Mouse (Mus musculus) midbrain, embryonic 15.5 days (tissue): Measurements from ENCODE around the gene Nsl1. TPM values are rescaled to one million over a fixed set of nuclear protein-coding genes. Genes with fewer than 3 reads are reported as not detected.

Experiments used
- ATAC-seq: fragments of 200-750 bp; cut with Nextera tagmentation; replicated peaks from 2 replicates; pipeline ENCODE4 v1.8.0; 2017; ENCODE audit warnings: moderate TSS enrichment
- H3K27ac ChIP-seq: fragments of 300-500 bp; sonication (generic); 2 replicates; pipeline ENCODE4 v1.5.1; 2015; ENCODE audit warnings: mild to moderate bottlenecking, inconsistent platforms
- H3K27me3 ChIP-seq: fragments of 300-500 bp; sonication (generic); replicated peaks from 2 replicates; pipeline ENCODE4 v1.6.1; 2015; ENCODE audit warnings: inconsistent platforms
- H3K36me3 ChIP-seq: fragments of 300-500 bp; sonication (generic); replicated peaks from 2 replicates; pipeline ENCODE4 v1.6.1; 2015; ENCODE audit warnings: inconsistent platforms
- H3K4me1 ChIP-seq: fragments of 300-500 bp; sonication (generic); 2 replicates; pipeline ENCODE4 v1.6.1; 2015; ENCODE audit warnings: inconsistent platforms
- H3K4me2 ChIP-seq: fragments of 300-500 bp; sonication (generic); 2 replicates; pipeline ENCODE4 v1.6.1; 2015; ENCODE audit warnings: inconsistent platforms, mild to moderate bottlenecking, moderate library complexity
- H3K4me3 ChIP-seq: fragments of 300-500 bp; sonication (generic); 2 replicates; pipeline ENCODE4 v1.5.1; 2015; ENCODE audit warnings: mild to moderate bottlenecking, inconsistent platforms
- H3K9ac ChIP-seq: fragments of 300-500 bp; sonication (generic); 2 replicates; pipeline ENCODE4 v1.6.1; 2015; ENCODE audit warnings: mild to moderate bottlenecking, inconsistent platforms
- H3K9me3 ChIP-seq: fragments of 300-500 bp; sonication (generic); 2 replicates; pipeline ENCODE4 v1.6.1; 2016; ENCODE audit warnings: inconsistent platforms
- WGBS: fragments of 180-500 bp; shearing (Covaris S2); methylation state at CpG from one replicate; pipeline ENCODE4 v1.1.7; 2015; ENCODE audit warnings: mixed read lengths; 5-methylcytosine and 5-hydroxymethylcytosine counted together
- polyA plus RNA-seq: library from polyadenylated mRNA; unstranded; fragments of >200 nt; fragmentation: Nextera tagmentation; extraction: Ambion mirVana; gene quantifications from 2 replicates; pipeline ENCODE4 v1.2.1, GENCODE M21; 2015

Gene Nsl1
- polyA plus RNA-seq, 1 experiment from 2014 or later = 4.1 TPM

DNA sequence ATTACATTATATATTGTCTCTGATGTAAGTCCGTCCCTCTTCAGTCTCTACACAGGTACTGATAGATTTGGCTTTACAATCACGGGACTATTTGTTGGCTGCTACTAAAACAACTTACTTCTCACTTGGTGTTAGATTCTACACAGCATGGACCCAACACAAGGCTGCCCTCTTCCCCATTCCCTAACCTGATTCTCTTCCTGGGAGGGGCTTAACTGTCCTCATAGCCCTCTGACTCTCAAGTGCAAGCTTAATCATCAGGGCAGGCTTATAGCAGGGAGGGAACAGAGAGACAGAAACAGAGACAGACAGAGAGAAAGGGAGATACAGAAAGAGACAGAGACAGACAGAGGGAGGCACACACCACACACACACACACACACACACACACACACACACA is 68.9 kb downstream of the Nsl1 start:
- no peaks in the 10 kb centered on the region for H3K4me1 ChIP-seq
- WGBS = 92% methylated on average over 2 of the region's 2 CpGs
- no peaks in the 10 kb centered on the region for H3K27me3 ChIP-seq
- H3K9ac ChIP-seq = no peak overlapping the region
- no peaks in the 10 kb centered on the region for H3K9me3 ChIP-seq
- H3K4me2 ChIP-seq = no peak overlapping the region
- no peak overlapping the region for H3K4me3 ChIP-seq
- H3K36me3 ChIP-seq = no peaks in the 10 kb centered on the region
- H3K27ac ChIP-seq = no peak overlapping the region
- ATAC-seq = no peak

GRCm38 (mm10) chr1:191132240-191132639 is 69.4 kb downstream of the Nsl1 start:
- no peaks in the 10 kb centered on the region for H3K4me1 ChIP-seq
- WGBS = 47% methylated on average over 5 of the region's 5 CpGs
- H3K36me3 ChIP-seq = no peaks in the 10 kb centered on the region
- no peaks in the 10 kb centered on the region for H3K9me3 ChIP-seq
- no peak overlapping the region for H3K27ac ChIP-seq
- no peak for ATAC-seq
- H3K27me3 ChIP-seq = no peaks in the 10 kb centered on the region
- no peak overlapping the region for H3K4me3 ChIP-seq
- H3K9ac ChIP-seq = no peak overlapping the region
- H3K4me2 ChIP-seq = no peak overlapping the region

DNA sequence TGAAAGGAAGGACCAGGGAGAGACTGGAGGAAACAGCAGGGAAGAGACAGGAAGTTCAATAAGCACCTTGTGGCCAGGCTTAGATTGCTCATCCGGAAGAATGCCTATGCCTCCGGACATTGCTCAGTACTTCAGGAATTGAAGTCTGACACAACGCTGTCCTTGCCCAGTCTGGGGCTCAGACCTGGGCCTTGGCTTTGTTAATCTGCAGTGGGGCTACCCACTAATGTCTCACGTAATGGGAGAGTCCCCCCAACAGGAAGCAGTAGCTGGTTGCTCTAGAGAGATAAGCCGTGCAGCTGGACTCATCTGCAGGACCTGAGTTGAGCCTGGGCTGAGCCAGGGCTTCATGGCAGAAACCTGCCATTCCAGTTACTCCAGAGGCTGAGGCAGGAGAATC is 70.1 kb downstream of the Nsl1 start:
- WGBS = 73% methylated on average over 5 of the region's 5 CpGs
- H3K36me3 ChIP-seq = no peaks in the 10 kb centered on the region

GRCm38 (mm10) chr1:191135406-191135805 is 72.6 kb downstream of the Nsl1 start:
- Histone ChIP-seq H3K4me2 (no peak overlapping the region), H3K36me3 (no peaks in the 10 kb centered on the region), H3K27ac (no peak overlapping the region), H3K27me3 (no peaks in the 10 kb centered on the region), H3K9ac (no peak overlapping the region), H3K9me3 (no peaks in the 10 kb centered on the region), H3K4me1 (no peaks in the 10 kb centered on the region), H3K4me3 (no peak overlapping the region)
- no peak for ATAC-seq
- WGBS = 62% methylated on average over 4 of the region's 4 CpGs

More for the DNA sequence above, 70.1 kb downstream of the Nsl1 start:
- Histone ChIP-seq H3K9ac (no peak overlapping the region), H3K4me2 (no peak overlapping the region), H3K27me3 (no peaks in the 10 kb centered on the region), H3K4me3 (no peak overlapping the region), H3K9me3 (no peaks in the 10 kb centered on the region), H3K4me1 (no peaks in the 10 kb centered on the region), H3K27ac (no peak overlapping the region)
- ATAC-seq = no peak

Other genes with a start within 250 kb of the Nsl1 start
- gene Rps6kc1, start 151.2 kb upstream of the Nsl1 start, polyA plus RNA-seq = 34.6 and 36.9 TPM in 2 replicates
- gene Angel2, start 137.9 kb upstream of the Nsl1 start, polyA plus RNA-seq = 51.5 and 53.2 TPM in 2 replicates
- 78.1 and 85.0 TPM in 2 replicates for gene Vash2, start 83.7 kb upstream of the Nsl1 start, polyA plus RNA-seq
- 8.6 and 8.7 TPM in 2 replicates for gene Flvcr1, start 36.9 kb upstream of the Nsl1 start, polyA plus RNA-seq
- not detected in 2 replicates for gene Spata45, start 26.4 kb upstream of the Nsl1 start, polyA plus RNA-seq
- gene Tatdn3, start 80 bp upstream of the Nsl1 start, polyA plus RNA-seq = 11.8 and 17.4 TPM in 2 replicates
- 0.84 and 1.2 TPM in 2 replicates for gene Batf3, start 34.8 kb downstream of the Nsl1 start, polyA plus RNA-seq
- not detected in 2 replicates for gene Fam71a, start 101.8 kb downstream of the Nsl1 start, polyA plus RNA-seq
- gene Atf3, start 155.0 kb downstream of the Nsl1 start, polyA plus RNA-seq = 1.5 and 1.6 TPM in 2 replicates